Mouse (Mus musculus): ENCODE data around the gene Onecut1. TPM values are rescaled to one million over a fixed set of nuclear protein-coding genes. Genes with fewer than 3 reads are reported as not detected.

Gene Onecut1
- total RNA-seq, 2 experiments from 2014 or later = not detected

DNA sequence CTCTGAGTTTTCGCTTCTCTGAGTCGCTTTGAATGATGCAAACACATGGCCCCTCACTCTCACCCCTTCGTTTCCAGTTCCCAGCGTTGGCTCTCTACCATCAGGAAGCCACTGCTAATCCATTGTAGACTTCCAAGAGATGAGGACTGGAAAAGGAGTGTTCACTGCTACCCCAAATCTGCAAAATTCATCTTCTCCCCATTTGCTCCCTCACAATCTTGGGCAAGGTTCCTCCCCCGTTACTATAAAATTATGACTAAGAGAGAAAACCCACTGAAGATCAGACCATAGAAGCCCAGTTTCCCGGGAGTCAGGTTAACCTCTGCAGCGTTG lies 4.2 kb upstream of the Onecut1 start:
- ATAC-seq (replicated peaks; ENCODE audit: low FRiP score, low TSS enrichment, poor library complexity, severe bottlenecking) = no peak

DNA sequence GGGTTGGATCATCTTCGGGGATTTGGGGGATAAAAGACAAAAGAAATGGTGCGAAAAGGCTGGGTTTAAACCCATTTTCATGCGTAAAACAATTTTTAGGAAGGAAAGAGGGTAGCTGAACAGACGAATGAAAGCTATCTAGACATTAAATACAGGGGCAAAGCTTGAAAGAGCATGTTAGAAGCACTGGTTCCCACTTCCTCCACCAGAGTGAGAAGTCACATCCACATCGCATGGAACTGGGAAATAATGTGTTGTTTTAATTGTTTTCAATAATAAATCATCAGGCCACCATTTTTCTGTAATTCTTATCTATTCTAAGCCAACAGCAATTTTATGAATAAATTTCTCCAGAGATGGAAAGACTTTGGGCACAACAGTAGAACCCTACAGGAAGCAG lies 3.6 kb upstream of the Onecut1 start:
- no peak for ATAC-seq (replicated peaks; ENCODE audit: low FRiP score, low TSS enrichment, poor library complexity, severe bottlenecking)

DNA sequence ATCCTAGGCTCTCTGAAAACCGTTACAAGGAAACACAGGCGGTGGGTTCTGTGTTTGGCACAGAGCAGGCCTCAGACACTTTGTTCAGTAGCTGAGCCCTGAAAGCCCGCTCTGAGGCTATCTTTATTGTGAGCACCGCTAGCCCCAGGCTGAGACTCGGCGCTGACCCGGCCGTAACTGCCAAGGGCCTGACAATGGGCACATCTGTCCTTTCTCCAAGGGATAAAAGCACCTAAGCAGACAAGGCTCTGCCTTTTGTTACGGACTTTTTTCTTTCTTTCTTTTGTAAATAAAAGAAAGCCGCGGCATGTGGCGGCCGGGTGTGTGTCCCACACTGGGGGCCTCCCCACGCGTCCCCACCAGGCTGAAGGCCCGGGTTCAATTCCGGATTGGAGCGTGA lies 1.3 kb upstream of the Onecut1 start:
- ATAC-seq (replicated peaks; ENCODE audit: low FRiP score, low TSS enrichment, poor library complexity, severe bottlenecking) = no peak

DNA sequence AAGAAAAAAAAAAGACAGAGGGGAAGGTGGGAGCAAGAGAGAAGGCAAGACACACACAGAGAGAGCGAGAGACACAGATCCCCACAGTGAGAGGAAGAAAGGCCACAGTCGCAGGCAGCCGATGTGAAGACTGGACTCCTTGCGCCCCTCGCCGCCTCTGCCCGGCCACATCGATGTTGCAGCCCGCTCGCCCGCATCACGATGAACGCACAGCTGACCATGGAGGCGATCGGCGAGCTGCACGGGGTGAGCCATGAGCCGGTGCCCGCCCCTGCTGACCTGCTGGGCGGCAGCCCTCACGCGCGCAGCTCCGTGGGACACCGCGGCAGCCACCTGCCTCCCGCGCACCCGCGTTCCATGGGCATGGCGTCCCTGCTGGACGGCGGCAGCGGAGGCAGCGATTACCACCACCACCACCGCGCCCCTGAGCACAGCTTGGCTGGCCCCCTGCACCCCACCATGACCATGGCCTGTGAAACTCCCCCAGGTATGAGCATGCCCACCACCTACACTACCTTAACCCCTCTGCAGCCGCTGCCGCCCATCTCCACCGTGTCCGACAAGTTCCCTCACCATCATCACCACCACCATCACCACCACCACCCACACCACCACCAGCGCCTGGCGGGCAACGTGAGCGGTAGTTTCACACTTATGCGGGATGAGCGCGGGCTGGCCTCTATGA lies 517 bp downstream of the Onecut1 start:
- no peak for ATAC-seq (replicated peaks; ENCODE audit: low FRiP score, low TSS enrichment, poor library complexity, severe bottlenecking)

DNA sequence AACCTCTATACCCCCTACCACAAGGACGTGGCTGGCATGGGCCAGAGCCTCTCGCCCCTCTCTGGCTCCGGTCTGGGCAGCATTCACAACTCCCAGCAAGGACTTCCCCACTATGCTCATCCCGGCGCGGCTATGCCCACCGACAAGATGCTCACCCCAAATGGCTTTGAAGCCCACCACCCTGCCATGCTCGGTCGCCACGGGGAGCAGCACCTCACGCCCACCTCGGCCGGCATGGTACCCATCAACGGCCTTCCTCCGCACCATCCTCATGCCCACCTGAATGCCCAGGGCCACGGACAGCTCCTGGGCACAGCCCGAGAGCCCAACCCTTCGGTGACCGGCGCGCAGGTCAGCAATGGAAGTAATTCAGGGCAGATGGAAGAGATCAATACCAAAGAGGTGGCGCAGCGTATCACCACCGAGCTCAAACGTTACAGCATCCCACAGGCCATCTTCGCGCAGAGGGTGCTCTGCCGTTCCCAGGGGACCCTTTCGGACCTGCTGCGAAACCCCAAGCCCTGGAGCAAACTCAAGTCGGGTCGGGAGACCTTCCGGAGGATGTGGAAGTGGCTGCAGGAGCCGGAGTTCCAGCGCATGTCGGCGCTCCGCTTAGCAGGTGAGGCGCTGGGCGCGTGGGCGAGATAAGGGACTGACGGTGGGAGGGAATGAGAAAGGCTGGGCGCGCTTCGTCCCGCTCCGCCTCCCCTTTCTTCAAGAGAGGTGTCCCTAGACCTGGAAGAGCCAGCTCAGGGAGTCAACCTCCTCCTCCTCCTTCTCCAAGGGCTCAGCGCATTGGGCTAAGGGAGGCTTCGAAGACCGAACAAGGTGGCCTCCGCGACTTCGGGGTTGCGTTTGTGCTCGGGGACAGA lies 1.3 kb downstream of the Onecut1 start:
- ATAC-seq (replicated peaks; ENCODE audit: low FRiP score, low TSS enrichment, poor library complexity, severe bottlenecking) = no peak

DNA sequence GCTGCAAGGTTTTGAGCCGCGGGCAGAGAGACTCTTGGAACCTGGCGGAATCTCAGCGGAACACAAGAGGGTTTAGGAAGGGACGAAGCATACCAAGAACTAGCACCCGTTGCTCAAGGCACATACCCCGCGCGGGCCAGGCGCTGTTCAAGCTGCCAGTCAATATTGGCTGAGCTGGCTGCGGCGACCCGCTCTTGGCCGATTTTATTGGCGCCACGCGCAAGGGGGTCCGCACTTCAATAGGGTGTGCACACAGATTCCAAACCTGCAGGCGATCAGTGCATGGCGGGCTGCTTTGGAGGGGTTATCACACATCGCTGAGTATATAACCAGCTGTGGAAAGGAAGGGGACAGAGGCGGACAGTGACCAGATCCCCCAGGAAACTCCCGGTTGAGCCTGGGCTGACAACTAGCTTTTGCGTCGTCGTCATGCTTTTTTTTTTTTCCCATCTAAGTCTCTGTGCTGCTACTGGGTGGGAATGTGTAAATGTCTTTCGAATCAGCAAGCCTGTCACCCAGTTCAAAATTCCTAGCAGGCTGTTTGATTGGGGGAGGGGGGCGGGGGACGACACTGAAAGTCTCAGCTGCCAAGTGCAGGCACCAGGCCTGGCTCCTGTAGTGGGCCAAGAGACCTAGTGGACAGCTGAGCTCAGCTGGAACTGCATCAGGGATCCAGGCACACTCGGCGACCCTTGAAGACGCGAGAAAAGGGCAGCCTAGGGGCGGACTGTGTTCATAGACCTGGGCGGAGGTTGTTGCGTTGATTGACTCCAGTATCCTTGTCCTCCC lies 2.1 kb downstream of the Onecut1 start:
- ATAC-seq (replicated peaks; ENCODE audit: low FRiP score, low TSS enrichment, poor library complexity, severe bottlenecking) = no peak

DNA sequence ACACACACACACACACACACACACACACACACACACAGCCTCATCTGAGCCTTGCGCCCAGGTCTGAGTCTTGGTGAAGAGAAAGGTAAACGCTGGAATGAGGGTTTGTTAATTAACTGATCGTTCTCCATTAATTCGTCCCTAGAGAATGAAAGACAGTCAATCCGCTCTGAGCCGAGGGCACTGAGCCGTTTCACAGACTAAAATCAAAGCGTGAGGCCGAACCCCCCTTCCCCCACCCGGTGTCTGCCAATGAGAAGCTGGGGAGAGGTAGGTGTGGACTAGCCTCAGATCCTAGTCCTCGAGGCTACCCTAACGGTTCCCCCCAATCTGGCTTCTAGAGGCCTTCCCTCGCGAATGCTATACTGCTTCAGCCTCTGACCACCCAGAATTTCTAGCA lies 2.8 kb downstream of the Onecut1 start:
- no peak for ATAC-seq (replicated peaks; ENCODE audit: low FRiP score, low TSS enrichment, poor library complexity, severe bottlenecking)

DNA sequence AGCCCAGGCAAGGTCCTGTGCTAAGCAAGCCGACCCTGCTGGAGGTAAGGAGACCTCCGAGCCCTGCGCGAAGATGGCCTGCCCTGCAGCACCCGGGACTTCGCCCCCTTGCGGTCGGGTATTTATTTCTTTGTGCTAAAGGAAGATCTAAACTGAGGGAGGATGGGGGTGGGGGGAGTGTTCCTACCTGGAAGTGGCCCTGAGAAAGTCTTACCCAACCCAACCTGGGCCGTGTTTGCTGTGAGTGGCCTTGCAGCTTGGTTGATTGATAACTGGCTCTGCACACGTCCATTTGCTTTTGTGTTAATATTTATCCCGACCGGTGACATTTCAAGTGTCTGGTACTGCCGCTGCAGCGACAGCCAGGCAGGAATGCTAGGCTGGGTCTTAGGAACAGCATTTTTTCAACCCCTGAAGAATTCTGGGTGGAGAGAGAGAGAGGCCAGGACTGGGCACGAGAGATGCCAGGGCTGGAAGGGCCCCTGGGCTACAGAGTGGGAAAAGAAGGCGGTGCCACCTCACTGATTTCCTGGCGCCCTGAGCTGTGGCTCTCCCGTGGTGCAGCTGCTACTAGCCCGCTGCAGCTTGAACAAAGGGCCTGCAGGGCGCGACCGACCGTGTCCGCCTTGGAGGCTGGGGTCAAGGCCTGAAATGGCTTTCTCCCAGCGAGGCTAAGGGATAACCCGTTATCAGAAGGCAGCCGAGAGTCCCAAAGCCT lies 5.0 kb downstream of the Onecut1 start:
- ATAC-seq (replicated peaks; ENCODE audit: low FRiP score, low TSS enrichment, poor library complexity, severe bottlenecking) = no peak

DNA sequence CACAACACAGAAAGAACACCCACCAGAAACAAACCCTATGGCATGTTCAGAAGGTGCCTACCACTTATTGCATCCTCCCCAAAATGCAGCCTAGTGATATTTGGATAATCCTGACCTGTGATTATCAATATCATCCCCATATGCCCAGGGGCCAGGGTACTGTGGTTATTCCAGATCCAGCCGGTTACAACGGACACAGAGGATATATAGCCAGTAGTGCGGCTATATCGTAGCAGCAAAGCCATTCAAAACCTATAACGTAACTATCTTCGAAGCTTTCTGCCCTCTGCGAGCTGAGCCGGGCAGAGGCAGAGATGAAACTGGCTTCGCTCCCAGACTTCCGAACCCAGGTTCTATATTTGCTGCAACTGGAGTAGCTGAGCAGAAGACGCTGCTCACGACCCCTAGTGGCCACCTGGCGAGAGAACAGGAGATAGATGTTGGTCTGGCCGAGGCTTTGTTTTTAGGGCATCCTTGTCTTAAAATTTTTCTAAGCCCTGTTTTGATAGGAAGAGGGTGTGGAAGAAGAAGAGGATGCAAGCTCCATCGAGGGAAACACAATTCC lies 6.0 kb downstream of the Onecut1 start:
- peak; percentile 56 for ATAC-seq (replicated peaks; ENCODE audit: low FRiP score, low TSS enrichment, poor library complexity, severe bottlenecking)

DNA sequence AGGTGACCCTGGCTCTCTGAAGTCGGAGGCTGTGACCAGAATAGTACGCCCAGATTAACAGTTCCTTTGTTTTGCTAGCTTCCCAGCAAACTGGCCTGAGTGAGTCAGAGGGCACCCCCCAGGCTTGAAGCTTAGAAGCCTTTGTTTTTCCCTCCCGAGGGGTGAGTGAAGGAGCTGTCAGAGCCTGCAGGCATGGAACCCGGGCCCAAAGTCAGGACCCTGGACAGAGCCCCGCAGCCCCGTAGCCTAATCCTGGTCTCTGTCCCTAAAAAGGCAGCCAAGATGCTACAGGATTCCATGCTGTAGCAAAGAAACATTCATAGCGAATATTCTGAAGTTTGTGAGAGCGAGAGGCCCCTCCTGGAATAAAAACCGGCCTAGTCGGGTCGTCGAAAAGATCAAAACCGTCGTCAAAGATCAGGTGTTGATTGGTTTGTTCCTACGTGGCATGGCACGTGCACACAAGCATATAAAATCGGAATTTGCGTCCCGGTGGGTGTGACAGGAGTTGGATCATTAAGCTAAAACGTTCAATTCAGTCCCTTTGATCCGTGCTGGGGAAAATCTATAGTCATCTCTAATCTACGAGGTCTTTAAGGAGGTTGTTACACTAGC lies 6.7 kb downstream of the Onecut1 start:
- ATAC-seq (replicated peaks; ENCODE audit: low FRiP score, low TSS enrichment, poor library complexity, severe bottlenecking) = no peak

DNA sequence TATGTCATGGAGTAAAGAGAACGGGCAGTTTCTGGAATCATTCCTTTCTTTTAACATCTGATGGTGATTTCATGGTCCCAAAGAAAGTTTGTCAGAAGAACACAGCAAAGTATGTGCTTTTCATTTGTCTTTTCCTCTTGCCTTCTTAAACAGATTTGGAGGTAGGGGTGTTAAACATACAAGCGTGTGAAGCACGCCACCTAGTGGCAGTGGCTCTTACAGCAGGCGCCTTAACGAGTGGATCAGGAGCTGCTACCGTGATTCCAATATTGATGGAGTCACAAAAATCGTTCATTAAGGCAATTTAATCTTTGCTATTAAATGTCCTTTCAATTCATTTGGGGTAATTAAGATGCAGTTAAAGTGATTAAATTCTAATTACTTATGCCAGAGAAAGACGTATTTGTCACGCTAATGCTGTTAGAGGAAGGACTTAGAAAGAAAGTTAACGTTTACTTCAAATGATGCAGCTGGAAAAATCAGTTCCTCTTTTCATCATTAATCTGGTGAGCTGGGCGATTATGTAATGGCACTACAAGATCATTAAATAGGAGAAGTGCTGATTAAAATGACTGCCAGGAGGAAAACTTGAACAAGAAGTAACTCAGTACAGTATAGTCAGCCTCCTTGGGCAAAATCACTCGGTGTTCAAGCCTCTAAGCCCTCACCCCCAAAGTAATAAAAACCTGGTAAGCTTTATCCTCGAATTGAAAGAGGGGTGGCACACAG lies 9.4 kb downstream of the Onecut1 start:
- peak; percentile 71; the same call in 1 of the 2 replicates for ATAC-seq (replicated peaks; ENCODE audit: low FRiP score, low TSS enrichment, poor library complexity, severe bottlenecking)

DNA sequence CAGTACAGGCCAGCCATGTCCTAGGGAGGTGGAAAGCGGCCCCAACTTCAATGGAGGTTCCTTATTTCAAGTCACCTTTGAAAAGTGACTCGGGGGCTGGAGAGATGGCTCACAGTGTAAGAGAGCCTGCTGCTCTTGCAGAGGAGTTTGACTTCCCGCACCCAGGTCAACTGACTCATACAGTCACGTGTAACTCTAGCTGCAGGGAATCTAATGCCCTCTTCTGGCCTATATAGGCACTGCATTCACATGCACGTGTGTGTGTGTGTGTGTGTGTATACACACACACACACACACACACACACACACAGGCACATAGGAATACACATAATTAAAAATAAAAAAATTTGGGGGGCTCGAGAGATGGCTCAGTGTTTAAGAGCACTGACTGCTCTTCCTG lies 14.6 kb downstream of the Onecut1 start:
- ATAC-seq (replicated peaks; ENCODE audit: low FRiP score, low TSS enrichment, poor library complexity, severe bottlenecking) = no peak

DNA sequence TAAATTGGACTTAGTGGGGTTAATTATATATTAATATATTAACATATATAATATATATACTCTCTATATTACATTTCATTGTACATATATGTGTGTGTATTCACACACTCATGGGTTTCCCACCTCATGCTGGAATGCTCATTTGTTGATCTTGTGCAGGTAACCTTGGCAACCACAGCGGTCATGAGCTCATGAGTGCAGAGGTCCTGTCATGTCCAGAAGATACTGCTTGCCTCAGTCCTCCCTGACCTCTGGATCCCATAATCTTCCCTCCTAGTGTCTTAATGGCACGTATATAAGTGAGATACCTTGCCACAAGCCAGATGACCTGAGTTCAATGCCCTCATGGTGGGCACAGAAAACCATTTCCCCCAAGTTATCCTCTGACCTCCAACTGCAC lies 16.0 kb downstream of the Onecut1 start:
- no peak for ATAC-seq (replicated peaks; ENCODE audit: low FRiP score, low TSS enrichment, poor library complexity, severe bottlenecking)

DNA sequence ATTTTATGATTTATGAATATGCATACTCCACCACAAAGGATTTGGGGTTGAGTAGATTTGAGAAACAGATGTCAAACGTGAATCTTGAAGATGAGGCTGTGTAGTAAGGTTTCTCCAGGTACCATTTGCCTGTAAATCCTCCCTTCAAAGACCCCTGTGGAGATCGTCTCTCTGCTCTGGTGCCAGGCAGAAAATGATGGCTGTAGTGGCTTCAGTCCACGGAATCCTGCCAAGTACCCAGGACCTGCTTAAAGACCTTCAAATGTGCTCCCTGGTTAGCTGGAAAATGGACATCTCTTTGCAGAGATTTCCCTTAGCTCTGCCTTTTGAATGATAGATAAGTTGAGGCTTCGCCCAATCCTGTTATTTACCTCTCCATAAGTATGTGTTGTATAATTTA lies 26.1 kb downstream of the Onecut1 start:
- ATAC-seq (replicated peaks; ENCODE audit: low FRiP score, low TSS enrichment, poor library complexity, severe bottlenecking) = no peak

DNA sequence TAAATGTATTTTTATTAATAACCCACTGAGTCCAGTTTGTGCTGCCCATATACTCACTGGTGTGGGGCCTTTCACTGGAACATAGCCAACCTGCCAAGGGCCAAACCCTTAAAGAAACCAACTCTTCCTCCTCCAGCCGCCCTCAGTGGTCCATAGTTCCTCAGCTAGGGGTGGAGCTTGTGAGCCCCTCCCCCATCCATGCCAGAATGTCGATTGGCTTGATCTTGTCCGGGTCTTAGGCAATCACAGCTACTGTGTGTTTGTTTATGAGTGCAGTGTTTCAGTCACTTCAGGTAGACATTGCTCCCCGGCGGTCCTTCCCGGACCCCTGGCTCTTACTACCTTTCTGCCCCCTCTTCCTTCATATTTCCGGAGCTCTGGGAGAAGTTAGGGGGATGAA lies 35.0 kb downstream of the Onecut1 start:
- ATAC-seq (replicated peaks; ENCODE audit: low FRiP score, low TSS enrichment, poor library complexity, severe bottlenecking) = no peak

DNA sequence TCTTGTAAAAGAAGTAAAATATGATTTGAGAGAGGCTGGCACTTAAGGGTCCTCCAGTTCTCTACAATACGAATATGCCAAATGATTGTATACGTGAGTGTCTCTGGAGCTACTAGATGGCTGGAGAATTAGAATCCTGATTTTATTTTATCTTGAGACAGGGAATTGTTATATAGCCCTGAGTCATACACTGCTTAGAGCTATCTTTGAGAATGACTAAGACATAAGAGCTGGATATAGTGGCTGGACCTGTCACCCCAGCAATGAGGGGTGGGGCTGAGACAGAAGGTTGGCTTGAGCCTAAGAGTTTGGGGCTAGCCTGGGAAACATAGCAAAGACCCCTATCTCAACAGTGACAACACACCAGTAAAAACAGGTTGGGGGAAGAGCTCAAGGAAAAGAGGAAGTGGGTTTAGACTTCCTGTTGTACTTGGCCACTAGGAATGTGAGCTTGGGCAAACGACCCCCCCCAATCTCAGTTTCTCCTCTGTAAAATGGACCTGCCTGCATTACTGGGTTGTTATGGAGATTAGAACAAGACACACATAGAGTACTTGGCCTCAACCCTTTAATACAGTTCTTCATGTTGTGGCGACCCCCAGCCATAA lies 35.8 kb downstream of the Onecut1 start:
- no peak for ATAC-seq (replicated peaks; ENCODE audit: low FRiP score, low TSS enrichment, poor library complexity, severe bottlenecking)

DNA sequence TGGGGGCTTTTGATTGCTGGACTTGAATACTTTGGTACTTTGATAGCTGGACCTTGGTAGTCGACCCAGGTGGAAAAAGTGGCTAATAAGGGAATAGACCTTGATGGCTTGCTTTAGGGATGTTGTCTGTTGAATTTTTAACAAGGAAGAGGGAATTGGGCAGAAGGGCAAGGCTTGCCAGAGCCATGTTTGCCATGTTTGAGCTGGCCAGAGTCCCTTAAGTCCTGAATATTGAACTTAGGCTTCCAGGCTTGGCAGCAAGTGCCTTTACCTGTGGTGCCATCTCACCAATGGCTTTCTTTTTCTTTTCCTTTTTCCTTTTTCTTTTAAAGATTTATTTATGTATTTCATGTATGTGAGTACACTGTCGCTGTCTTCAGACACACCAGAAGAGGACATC lies 38.4 kb downstream of the Onecut1 start:
- no peak for ATAC-seq (replicated peaks; ENCODE audit: low FRiP score, low TSS enrichment, poor library complexity, severe bottlenecking)

DNA sequence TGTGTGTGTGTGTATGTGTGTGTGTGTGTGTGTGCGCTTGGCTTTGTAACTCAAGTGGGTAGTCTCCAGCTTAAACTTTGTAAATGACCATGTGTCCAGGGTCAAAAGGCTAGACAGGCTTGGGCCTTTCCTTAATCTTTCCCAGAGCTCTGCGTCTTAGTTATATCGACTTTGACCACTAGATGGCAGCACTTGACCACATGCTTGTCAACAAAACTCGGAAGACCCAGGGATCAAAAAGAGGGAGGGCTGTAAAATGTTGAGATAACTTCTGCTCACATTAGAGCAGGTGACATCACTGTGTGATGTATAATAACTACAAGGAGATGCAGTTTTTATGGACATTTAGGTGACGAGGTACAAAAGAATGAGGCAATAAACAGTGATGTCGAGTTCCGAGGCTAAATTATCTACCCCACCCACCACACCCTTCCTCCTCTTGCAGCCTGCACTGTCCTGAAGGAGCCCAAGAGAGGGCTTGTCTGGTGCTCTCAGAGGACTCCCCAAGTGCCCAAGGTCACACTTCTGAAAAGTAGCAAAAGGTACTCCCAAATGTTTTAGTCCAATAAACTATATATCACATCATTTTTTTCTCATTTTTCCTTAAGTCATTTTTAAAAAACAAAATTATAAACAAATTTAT lies 43.3 kb downstream of the Onecut1 start:
- ATAC-seq (replicated peaks; ENCODE audit: low FRiP score, low TSS enrichment, poor library complexity, severe bottlenecking) = peak; percentile 82
